Mouse (Mus musculus): ENCODE data around the gene Baz2b. TPM values are rescaled to one million over a fixed set of nuclear protein-coding genes. Genes with fewer than 3 reads are reported as not detected.
A peak's percentile ranks its signal among the peaks of the same experiment; 100 is the strongest.

The Baz2b gene
- polyA plus RNA-seq, 1 experiment from 2014 or later = 76.3 TPM

- Histone ChIP-seq H3K9ac (no peak overlapping the region), H3K27me3 (no peaks in the 10 kb centered on the region), H3K27ac (no peak overlapping the region), H3K9me3 (no peaks in the 10 kb centered on the region), H3K4me3 (no peak overlapping the region), H3K4me1 (no peaks in the 10 kb centered on the region; the same call in 1 of the 2 replicates), H3K36me3 (0 out of 2 replicates have a peak, but pooled peaks cover 16% of the 10 kb centered on the region), H3K4me2 (replicated peaks) (no peak overlapping the region)
- WGBS = 90% methylated on average over 6 of the region's 6 CpGs
- no peak for ATAC-seq (ENCODE audit: insufficient number of reproducible peaks, insufficient read depth, low FRiP score, low TSS enrichment)
Observed at GRCm38 (mm10) chr2:60217620-60218019, 8.0 kb upstream of the Baz2b start.

DNA sequence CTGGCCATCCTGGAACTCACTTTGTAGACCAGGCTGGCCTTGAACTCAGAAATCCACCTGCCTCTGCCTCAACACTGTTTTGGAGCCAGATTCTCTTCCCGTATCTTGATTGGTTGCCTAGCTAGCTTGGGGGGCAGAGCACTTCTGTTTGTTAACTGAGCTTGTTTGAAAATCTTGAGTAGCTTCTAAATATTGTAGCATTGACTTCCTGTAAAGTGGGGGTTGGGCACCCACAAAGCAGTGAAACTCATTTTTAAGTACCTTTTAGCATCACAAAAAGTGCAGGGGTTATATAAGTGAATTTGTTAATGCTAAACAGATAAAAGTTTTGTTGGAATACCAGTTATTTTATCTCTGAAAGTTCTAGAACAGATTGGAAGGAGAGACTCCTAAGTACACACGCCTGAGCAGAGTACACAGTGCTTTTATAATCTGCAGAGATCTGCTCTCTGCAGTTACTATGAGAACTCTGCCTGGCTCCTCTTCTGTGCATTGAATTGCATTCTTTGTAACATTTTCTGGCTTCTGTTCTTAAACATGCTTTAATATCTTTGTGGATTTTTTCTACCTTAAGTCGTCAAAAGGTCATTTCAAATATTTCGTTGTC is 7.0 kb upstream of the Baz2b start:
- H3K4me1 ChIP-seq = peaks cover 4% of the 10 kb centered on the region
- ATAC-seq (ENCODE audit: insufficient number of reproducible peaks, insufficient read depth, low FRiP score, low TSS enrichment) = no peak
- H3K36me3 ChIP-seq = 0 out of 2 replicates have a peak, but pooled peaks cover 16% of the 10 kb centered on the region
- no peak overlapping the region for H3K4me2 ChIP-seq (replicated peaks)
- no peaks in the 10 kb centered on the region for H3K27me3 ChIP-seq
- no peaks in the 10 kb centered on the region for H3K9me3 ChIP-seq
- WGBS = 92% methylated on average over 4 of the region's 4 CpGs
- H3K27ac ChIP-seq = no peak overlapping the region
- H3K9ac ChIP-seq = no peak overlapping the region
- H3K4me3 ChIP-seq = no peak overlapping the region

- ATAC-seq (ENCODE audit: insufficient number of reproducible peaks, insufficient read depth, low FRiP score, low TSS enrichment) = no peak
Observed at GRCm38 (mm10) chr2:60214683-60215082, 5.0 kb upstream of the Baz2b start.

DNA sequence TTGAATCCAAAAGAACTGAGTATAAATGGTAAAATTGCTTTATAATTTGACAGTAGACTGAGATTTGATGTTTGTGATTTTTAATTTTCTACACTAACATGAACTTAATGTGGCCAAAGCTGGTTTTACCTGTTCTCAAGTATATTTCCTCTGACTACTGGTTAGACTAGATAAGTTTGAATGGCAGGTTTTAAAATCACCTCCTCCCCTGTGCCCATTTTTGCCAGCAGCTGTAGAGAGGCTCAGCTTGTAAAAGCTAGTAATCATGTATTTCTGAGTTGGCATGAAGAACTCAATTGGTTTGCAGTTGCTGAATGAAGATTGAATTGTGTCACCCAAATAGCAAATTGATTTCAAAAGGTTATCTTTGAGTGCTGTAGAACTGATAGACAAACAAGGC is 2.8 kb upstream of the Baz2b start:
- no peak for ATAC-seq (ENCODE audit: insufficient number of reproducible peaks, insufficient read depth, low FRiP score, low TSS enrichment)
- Histone ChIP-seq H3K9me3 (no peaks in the 10 kb centered on the region), H3K4me2 (replicated peaks) (no peak overlapping the region), H3K4me3 (no peak overlapping the region), H3K36me3 (0 out of 2 replicates have a peak, but pooled peaks cover 19% of the 10 kb centered on the region), H3K9ac (no peak overlapping the region), H3K27me3 (no peaks in the 10 kb centered on the region), H3K27ac (no peak overlapping the region), H3K4me1 (peaks cover 22% of the 10 kb centered on the region)

More at GRCm38 (mm10) chr2:60214683-60215082, 5.0 kb upstream of the Baz2b start:
- Histone ChIP-seq H3K4me3 (no peak overlapping the region), H3K27me3 (no peaks in the 10 kb centered on the region), H3K4me1 (peaks cover 14% of the 10 kb centered on the region), H3K4me2 (replicated peaks) (no peak overlapping the region), H3K9ac (no peak overlapping the region), H3K9me3 (no peaks in the 10 kb centered on the region), H3K36me3 (0 out of 2 replicates have a peak, but pooled peaks cover 19% of the 10 kb centered on the region), H3K27ac (no peak overlapping the region)
- 92% methylated on average over 2 of the region's 2 CpGs for WGBS

GRCm38 (mm10) chr2:60210821-60211220 is 1.2 kb upstream of the Baz2b start:
- H3K27me3 ChIP-seq = no peaks in the 10 kb centered on the region
- no peak for ATAC-seq (ENCODE audit: insufficient number of reproducible peaks, insufficient read depth, low FRiP score, low TSS enrichment)
- H3K4me3 ChIP-seq = peak overlapping the region; percentile 95
- peaks cover 22% of the 10 kb centered on the region for H3K4me1 ChIP-seq
- H3K9ac ChIP-seq = peak overlapping the region; percentile 95
- H3K9me3 ChIP-seq = no peaks in the 10 kb centered on the region
- H3K36me3 ChIP-seq = 0 out of 2 replicates have a peak, but pooled peaks cover 17% of the 10 kb centered on the region
- H3K27ac ChIP-seq = 0 out of 2 replicates have a peak overlapping the region, but pooled peaks have one; percentile 89
- peak overlapping the region; percentile 82 for H3K4me2 ChIP-seq (replicated peaks)
- WGBS = 22% methylated on average over 5 of the region's 5 CpGs

DNA sequence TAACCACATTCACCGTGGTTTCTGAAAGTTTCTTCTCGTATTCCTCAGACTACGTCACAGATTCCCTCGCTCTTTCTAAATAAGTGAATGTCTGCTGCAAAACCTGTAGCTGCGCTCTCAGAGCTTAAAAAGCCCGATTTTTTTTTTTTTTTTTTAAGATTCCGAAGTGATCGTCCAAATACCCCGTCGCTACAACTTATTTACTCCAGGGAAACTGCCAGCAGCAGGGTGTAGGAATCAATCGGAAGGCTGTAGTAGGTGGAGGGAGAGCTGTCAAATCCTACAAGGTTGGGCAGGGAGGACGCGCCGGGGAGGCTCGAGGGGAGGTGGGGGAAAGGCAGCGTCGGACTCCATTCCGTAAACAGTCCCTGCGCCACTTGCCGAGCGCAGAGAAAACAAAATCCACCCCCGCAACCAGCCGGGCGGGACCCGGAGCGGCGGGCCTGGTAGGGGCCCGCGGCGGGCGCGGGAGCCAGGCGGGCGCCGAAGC is 472 bp downstream of the Baz2b start:
- H3K9ac ChIP-seq = peak overlapping the region; percentile 95
- H3K4me3 ChIP-seq = peak overlapping the region; percentile 95
- H3K4me1 ChIP-seq = peaks cover 22% of the 10 kb centered on the region
- under 1% methylated on average over 31 of the region's 35 CpGs for WGBS
- H3K27me3 ChIP-seq = no peaks in the 10 kb centered on the region
- H3K9me3 ChIP-seq = no peaks in the 10 kb centered on the region
- peak overlapping the region; percentile 55 for H3K4me2 ChIP-seq (replicated peaks)
- peaks cover 23% of the 10 kb centered on the region; the same call in 1 of the 2 replicates for H3K36me3 ChIP-seq
- H3K27ac ChIP-seq = peak overlapping the region; percentile 89
- ATAC-seq (ENCODE audit: insufficient number of reproducible peaks, insufficient read depth, low FRiP score, low TSS enrichment) = peak; percentile 43; the same call in 1 of the 2 replicates

DNA sequence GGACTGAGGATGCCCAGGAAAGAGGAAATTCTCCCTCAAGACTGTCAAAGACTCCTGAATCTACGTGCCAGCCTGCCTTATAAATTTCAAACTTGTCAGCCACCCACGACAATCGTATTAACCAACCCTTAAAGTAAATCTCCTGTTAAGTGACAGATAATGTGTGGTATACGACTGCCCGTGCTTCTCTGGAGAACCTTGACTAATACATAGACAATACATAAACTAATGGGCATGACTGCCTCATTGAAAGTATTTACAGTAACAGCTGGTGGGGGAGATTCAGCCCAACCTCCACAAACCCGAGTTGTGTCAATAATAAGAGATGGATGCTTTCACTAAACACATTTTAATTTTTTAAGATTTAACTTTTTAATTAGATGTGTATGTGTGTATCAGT is 3.8 kb downstream of the Baz2b start:
- Histone ChIP-seq H3K36me3 (peaks cover 17% of the 10 kb centered on the region; the same call in 1 of the 2 replicates), H3K27me3 (no peaks in the 10 kb centered on the region), H3K27ac (no peak overlapping the region), H3K4me2 (replicated peaks) (no peak overlapping the region), H3K4me1 (peaks cover 9% of the 10 kb centered on the region; the same call in 1 of the 2 replicates), H3K9me3 (no peaks in the 10 kb centered on the region), H3K9ac (no peak overlapping the region), H3K4me3 (no peak overlapping the region)
- no peak for ATAC-seq (ENCODE audit: insufficient number of reproducible peaks, insufficient read depth, low FRiP score, low TSS enrichment)
- 71% methylated on average over 6 of the region's 6 CpGs for WGBS

DNA sequence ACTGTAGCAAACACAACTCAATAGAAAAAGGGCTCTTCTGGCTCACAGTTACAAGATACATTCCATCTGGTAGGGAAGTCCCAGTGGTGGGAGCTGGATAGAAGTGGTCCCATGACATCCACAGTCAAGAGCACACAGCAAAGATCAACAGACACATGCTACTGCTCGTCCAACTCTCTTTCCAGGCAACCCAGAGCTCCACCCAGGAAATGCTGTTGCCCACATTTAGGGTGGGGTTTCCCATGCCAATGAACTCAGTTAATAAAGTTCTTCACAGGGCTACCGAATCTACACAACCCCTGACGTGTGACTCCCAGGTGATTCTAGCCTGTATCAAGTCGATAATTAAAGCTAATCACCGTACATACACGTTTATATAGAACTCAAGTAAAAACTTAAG is 5.5 kb downstream of the Baz2b start:
- peaks cover 8% of the 10 kb centered on the region; the same call in 1 of the 2 replicates for H3K4me1 ChIP-seq
- no peak overlapping the region for H3K4me2 ChIP-seq (replicated peaks)
- H3K27me3 ChIP-seq = no peaks in the 10 kb centered on the region
- no peak for ATAC-seq (ENCODE audit: insufficient number of reproducible peaks, insufficient read depth, low FRiP score, low TSS enrichment)
- no peak overlapping the region for H3K9ac ChIP-seq
- WGBS = 86% methylated on average over 6 of the region's 6 CpGs
- no peaks in the 10 kb centered on the region for H3K9me3 ChIP-seq
- H3K27ac ChIP-seq = no peak overlapping the region
- peaks cover 17% of the 10 kb centered on the region; the same call in 1 of the 2 replicates for H3K36me3 ChIP-seq
- no peak overlapping the region for H3K4me3 ChIP-seq

DNA sequence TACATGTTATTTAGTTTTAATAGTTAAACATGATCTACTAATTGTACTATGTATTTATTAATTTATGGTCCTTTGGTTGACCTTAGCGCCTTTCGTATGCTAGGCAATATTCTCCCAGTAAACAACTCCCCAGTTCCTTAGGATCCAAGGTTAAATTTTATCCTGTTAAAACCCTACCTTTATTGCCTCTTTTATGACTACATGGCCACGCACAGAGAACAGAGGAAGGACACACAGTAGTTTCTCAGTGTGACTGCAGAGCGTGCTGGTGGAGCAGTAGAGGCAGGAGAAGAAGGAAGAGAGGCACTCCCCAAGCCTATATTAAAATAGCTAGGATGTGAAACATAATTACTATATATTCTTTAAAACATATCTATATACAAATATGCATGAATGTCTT is 5.9 kb downstream of the Baz2b start:
- H3K9me3 ChIP-seq = no peaks in the 10 kb centered on the region
- H3K36me3 ChIP-seq = peaks cover 17% of the 10 kb centered on the region; the same call in 1 of the 2 replicates
- H3K27ac ChIP-seq = no peak overlapping the region
- H3K4me3 ChIP-seq = no peak overlapping the region
- 92% methylated on average over 4 of the region's 4 CpGs for WGBS
- no peaks in the 10 kb centered on the region for H3K27me3 ChIP-seq
- H3K4me2 ChIP-seq (replicated peaks) = no peak overlapping the region
- peaks cover 8% of the 10 kb centered on the region; the same call in 1 of the 2 replicates for H3K4me1 ChIP-seq
- no peak for ATAC-seq (ENCODE audit: insufficient number of reproducible peaks, insufficient read depth, low FRiP score, low TSS enrichment)
- H3K9ac ChIP-seq = no peak overlapping the region

GRCm38 (mm10) chr2:60202900-60203530 is 6.6 kb downstream of the Baz2b start:
- peaks cover 17% of the 10 kb centered on the region; the same call in 1 of the 2 replicates for H3K36me3 ChIP-seq
- 90% methylated on average over 8 of the region's 8 CpGs for WGBS

DNA sequence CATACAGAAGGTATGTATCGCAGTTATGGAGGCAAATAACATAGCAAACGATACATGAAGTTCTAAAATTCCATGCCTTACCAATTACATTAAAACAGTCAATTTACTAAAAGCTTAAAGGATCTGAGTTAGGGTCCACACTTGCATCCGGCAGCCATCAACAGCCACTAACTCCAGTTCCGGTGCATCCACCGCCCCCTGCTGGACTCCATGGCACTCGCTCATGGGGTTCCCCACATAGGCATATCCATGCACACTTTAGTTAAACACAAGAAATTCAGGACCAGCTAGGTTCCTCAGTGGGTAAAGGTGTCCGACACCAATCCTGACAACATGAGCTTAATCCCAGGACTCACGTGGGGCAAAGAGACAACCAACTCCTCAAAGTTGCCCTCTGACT is 9.0 kb downstream of the Baz2b start:
- no peak overlapping the region for H3K27ac ChIP-seq
- no peak for ATAC-seq (ENCODE audit: insufficient number of reproducible peaks, insufficient read depth, low FRiP score, low TSS enrichment)
- no peaks in the 10 kb centered on the region for H3K27me3 ChIP-seq
- no peak overlapping the region for H3K9ac ChIP-seq
- no peak overlapping the region for H3K4me2 ChIP-seq (replicated peaks)
- no peaks in the 10 kb centered on the region for H3K9me3 ChIP-seq
- WGBS = 48% methylated on average over 8 of the region's 8 CpGs
- H3K4me3 ChIP-seq = no peak overlapping the region
- H3K36me3 ChIP-seq = peaks cover 11% of the 10 kb centered on the region; the same call in 1 of the 2 replicates
- no peaks in the 10 kb centered on the region for H3K4me1 ChIP-seq

More at GRCm38 (mm10) chr2:60202900-60203530, 6.6 kb downstream of the Baz2b start:
- Histone ChIP-seq H3K4me1 (peaks cover 5% of the 10 kb centered on the region; the same call in 1 of the 2 replicates), H3K27me3 (no peaks in the 10 kb centered on the region), H3K4me3 (no peak overlapping the region), H3K4me2 (replicated peaks) (no peak overlapping the region), H3K9me3 (no peaks in the 10 kb centered on the region), H3K27ac (no peak overlapping the region), H3K9ac (no peak overlapping the region)
- no peak for ATAC-seq (ENCODE audit: insufficient number of reproducible peaks, insufficient read depth, low FRiP score, low TSS enrichment)
